Mouse (Mus musculus) adrenal gland, postnatal 4 days (tissue): ENCODE results near the gene Herc2. TPM values are rescaled to one million over a fixed set of nuclear protein-coding genes. Genes with fewer than 3 reads are reported as not detected.
"Not testable (repeated sequence)": the region's sequence is repeated elsewhere in the genome, so short reads cannot be mapped to it uniquely, and the experiment has no call there.

Source experiments
- DNase-seq, 2 experiments: peaks; one replicate each; pipeline ENCODE4 v3.0.0; 2021 to 2022; ENCODE audit warnings: low spot score in 2 of 2, mixed read lengths in 2 of 2
- long read RNA-seq, 2 experiments: library from polyadenylated mRNA; stranded (forward); transcript quantifications; one replicate each; pipeline ENCODE4 v2.0.0; 2021
- total RNA-seq, 2 experiments: library from RNA; stranded (reverse); gene quantifications; 2 replicates each; pipeline ENCODE4 v1.2.3; 2021

Herc2 gene
- 10 to 100 TPM; 45.0 to 49.7 TPM for total RNA-seq
- long read RNA-seq, experiment 1, partial matches to known transcripts = 4 of 6 reads
- long read RNA-seq, experiment 1, other reads (novel, unspliced or antisense) = 2 of 6 reads
- long read RNA-seq, experiment 2, partial matches to known transcripts = 12 of 13 reads
- long read RNA-seq, experiment 2, other reads (novel, unspliced or antisense) = 1 of 13 reads

- DNase-seq = peak; percentile 94 to 95
Measured at GRCm38 (mm10) chr7:56049831-56050321, at the start of gene Herc2. Gene Herc2, plus strand, starts transcription at chr7:56050196.

GRCm38 (mm10) chr7:56010318-56011017 lies 39.5 kb upstream of the Herc2 start:
- no peak for DNase-seq

- no peak for DNase-seq
Measured at GRCm38 (mm10) chr7:56011018-56011333, 39.0 kb upstream of the Herc2 start.

GRCm38 (mm10) chr7:56013261-56014001 lies 36.6 kb upstream of the Herc2 start:
- no peak for DNase-seq

GRCm38 (mm10) chr7:56014002-56014702 lies 35.8 kb upstream of the Herc2 start:
- DNase-seq = not testable (repeated sequence)

- no peak for DNase-seq
Measured at GRCm38 (mm10) chr7:56015172-56015571, 34.8 kb upstream of the Herc2 start.

GRCm38 (mm10) chr7:56015837-56016236 lies 34.2 kb upstream of the Herc2 start:
- no peak for DNase-seq

GRCm38 (mm10) chr7:56017761-56018160 lies 32.2 kb upstream of the Herc2 start:
- no peak for DNase-seq

GRCm38 (mm10) chr7:56018446-56018971 lies 31.5 kb upstream of the Herc2 start:
- no peak for DNase-seq

GRCm38 (mm10) chr7:56018972-56019929 lies 30.7 kb upstream of the Herc2 start:
- DNase-seq = peak; percentile 35 to 42

- DNase-seq = no peak
Measured at GRCm38 (mm10) chr7:56019930-56020253, 30.1 kb upstream of the Herc2 start, which contains the start of gene Nipa1. Gene Nipa1, minus strand, starts transcription at chr7:56019954.

GRCm38 (mm10) chr7:56023586-56023985 lies 26.4 kb upstream of the Herc2 start:
- DNase-seq = no peak

GRCm38 (mm10) chr7:56042353-56042752 lies 7.6 kb upstream of the Herc2 start:
- DNase-seq = peak; percentile 37 to 55

- no peak for DNase-seq
Measured at GRCm38 (mm10) chr7:56043577-56044266, 6.3 kb upstream of the Herc2 start.

- DNase-seq = no peak
Measured at GRCm38 (mm10) chr7:56044267-56044629, 5.7 kb upstream of the Herc2 start.

- no peak for DNase-seq
Measured at GRCm38 (mm10) chr7:56047178-56047577, 2.8 kb upstream of the Herc2 start.

GRCm38 (mm10) chr7:56050487-56050911 lies 503 bp downstream of the Herc2 start:
- peak in 1 of 2 experiments; percentile 21 for DNase-seq

GRCm38 (mm10) chr7:56052996-56053395 lies 3.0 kb downstream of the Herc2 start:
- no peak for DNase-seq

- DNase-seq = no peak
Measured at GRCm38 (mm10) chr7:56055338-56055737, 5.3 kb downstream of the Herc2 start.

- peak in 1 of 2 experiments; percentile 14 for DNase-seq
Measured at GRCm38 (mm10) chr7:56064876-56065275, 14.9 kb downstream of the Herc2 start.
